Mouse (Mus musculus) embryonic facial prominence, embryonic 11.5 days (tissue): ENCODE measurements around the gene Ctxn1. TPM values are rescaled to one million over a fixed set of nuclear protein-coding genes. Genes with fewer than 3 reads are reported as not detected.

Experiments
- ATAC-seq: fragments of 200-750 bp; cut with Nextera tagmentation; replicated peaks from 2 replicates; pipeline ENCODE4 v1.8.0; 2017; ENCODE audit warnings: low read depth; ENCODE audit not compliant: insufficient number of reproducible peaks, low FRiP score, low TSS enrichment
- DNase-seq: peaks from one replicate; pipeline ENCODE4 v3.0.0-alpha.2; 2015; ENCODE audit warnings: low spot score
- H3K27ac ChIP-seq: fragments of 300-500 bp; sonication (generic); replicated peaks from 2 replicates; pipeline ENCODE4 v1.5.1; 2014; ENCODE audit warnings: mild to moderate bottlenecking, low read depth, low read length, control low read depth
- H3K27me3 ChIP-seq: fragments of 300-500 bp; sonication (generic); 2 replicates; pipeline ENCODE4 v1.6.1; 2014; ENCODE audit warnings: mild to moderate bottlenecking, low read length, moderate library complexity, mixed read lengths; ENCODE audit not compliant: control insufficient read depth, insufficient read depth
- H3K36me3 ChIP-seq: fragments of 300-500 bp; sonication (generic); replicated peaks from 2 replicates; pipeline ENCODE4 v1.6.1; 2014; ENCODE audit warnings: low read depth, mild to moderate bottlenecking, low read length, moderate library complexity, mixed read lengths; ENCODE audit not compliant: control insufficient read depth, insufficient read depth
- H3K4me1 ChIP-seq: fragments of 300-500 bp; sonication (generic); 2 replicates; pipeline ENCODE4 v1.6.1; 2014; ENCODE audit warnings: low read length, mixed read lengths; ENCODE audit not compliant: control insufficient read depth, insufficient read depth
- H3K4me2 ChIP-seq: fragments of 300-500 bp; sonication (generic); 2 replicates; pipeline ENCODE4 v1.6.1; 2014; ENCODE audit warnings: low read depth, mild to moderate bottlenecking, control low read depth, low read length, moderate library complexity
- H3K4me3 ChIP-seq: fragments of 300-500 bp; sonication (generic); 2 replicates; pipeline ENCODE4 v1.5.1; 2014; ENCODE audit warnings: low read depth, low read length, control low read depth
- H3K9ac ChIP-seq: fragments of 300-500 bp; sonication (generic); replicated peaks from 2 replicates; pipeline ENCODE4 v1.6.1; 2014; ENCODE audit warnings: mild to moderate bottlenecking, control low read depth, low read length
- H3K9me3 ChIP-seq: fragments of 300-500 bp; sonication (generic); replicated peaks from 2 replicates; pipeline ENCODE4 v1.6.1; 2016; ENCODE audit warnings: mild to moderate bottlenecking, low read length, inconsistent platforms, mixed read lengths; ENCODE audit not compliant: control insufficient read depth
- WGBS: fragments of 180-500 bp; shearing (Covaris S2); extraction: QIAGEN DNeasy Blood & Tissue Kit; methylation state at CpG from one replicate; pipeline ENCODE4 v1.1.7; 2014; 5-methylcytosine and 5-hydroxymethylcytosine counted together
- polyA plus RNA-seq: library from polyadenylated mRNA; unstranded; fragments of >200 nt; fragmentation: Nextera tagmentation; extraction: Ambion mirVana; gene quantifications from 2 replicates; pipeline ENCODE4 v1.2.1, GENCODE M21; 2014

Ctxn1 gene
- polyA plus RNA-seq, 1 experiment from 2014 or later: 75.3 TPM

GRCm38 (mm10) chr8:4267627-4268026 is 8.6 kb upstream of the Ctxn1 start:
- Histone ChIP-seq H3K4me2 (no peak overlapping the region), H3K9me3 (no peaks in the 10 kb centered on the region), H3K4me1 (no peaks in the 10 kb centered on the region), H3K4me3 (no peak overlapping the region), H3K27ac (no peak overlapping the region), H3K27me3 (no peaks in the 10 kb centered on the region), H3K36me3 (peaks cover 7% of the 10 kb centered on the region), H3K9ac (no peak overlapping the region)
- ATAC-seq (peak; percentile 73; the same call in 1 of the 2 replicates), DNase-seq (no peak)
- WGBS: 80% methylated on average over 15 of the region's 15 CpGs

DNA sequence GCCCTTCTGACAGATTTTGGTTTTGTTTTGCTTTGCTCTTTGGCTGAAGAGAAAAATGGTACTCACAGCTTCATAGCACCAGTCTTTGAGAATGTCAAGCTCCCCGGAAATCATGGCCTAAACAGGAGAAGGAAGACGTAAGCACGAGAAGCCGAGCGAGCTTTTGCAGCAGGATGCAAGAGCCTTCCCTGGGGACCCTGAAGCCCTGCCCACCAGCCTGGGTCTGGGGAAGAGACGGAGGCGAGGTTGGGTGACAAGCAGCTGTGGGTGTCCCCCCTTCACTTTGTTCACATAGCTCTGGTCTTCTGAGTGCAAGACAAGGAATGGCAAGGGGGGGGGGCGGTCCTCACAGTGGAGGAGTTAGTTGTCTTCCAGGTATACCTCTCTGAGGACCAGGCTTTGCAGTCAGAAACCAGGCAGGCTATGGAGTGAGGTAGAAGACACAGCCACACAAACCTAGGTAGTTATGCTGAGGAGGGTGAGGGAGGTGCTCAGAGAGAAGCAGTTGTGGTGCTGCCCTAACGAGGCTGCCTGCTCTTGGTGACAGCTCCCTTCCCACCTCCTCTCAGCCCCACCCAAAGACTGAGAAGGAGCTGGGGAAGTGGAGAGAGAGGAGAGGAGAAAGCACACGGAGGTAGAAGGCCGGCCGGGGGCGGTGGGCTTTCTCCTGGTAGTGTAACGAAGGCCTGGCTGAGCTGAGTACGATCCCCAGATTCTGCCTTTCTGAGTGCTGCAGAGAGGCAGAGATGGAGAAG is 6.3 kb upstream of the Ctxn1 start:
- Histone ChIP-seq H3K4me2 (no peak overlapping the region), H3K4me1 (no peaks in the 10 kb centered on the region), H3K27me3 (no peaks in the 10 kb centered on the region), H3K9ac (no peak overlapping the region), H3K9me3 (no peaks in the 10 kb centered on the region), H3K36me3 (peaks cover 7% of the 10 kb centered on the region), H3K27ac (no peak overlapping the region), H3K4me3 (no peak overlapping the region)
- 89% methylated on average over 15 of the region's 15 CpGs for WGBS
- no peak for ATAC-seq
- no peak for DNase-seq

GRCm38 (mm10) chr8:4263105-4263791 is 4.2 kb upstream of the Ctxn1 start:
- Histone ChIP-seq H3K27me3 (no peaks in the 10 kb centered on the region), H3K4me1 (no peaks in the 10 kb centered on the region), H3K36me3 (peaks cover 7% of the 10 kb centered on the region), H3K9ac (no peak overlapping the region), H3K4me2 (no peak overlapping the region), H3K9me3 (no peaks in the 10 kb centered on the region), H3K27ac (no peak overlapping the region), H3K4me3 (no peak overlapping the region)
- DNase-seq: no peak
- no peak for ATAC-seq
- 87% methylated on average over 8 of the region's 8 CpGs for WGBS

GRCm38 (mm10) chr8:4259805-4260170 is 714 bp upstream of the Ctxn1 start:
- DNase-seq (no peak), ATAC-seq (no peak)
- H3K27ac ChIP-seq: no peak overlapping the region
- no peaks in the 10 kb centered on the region for H3K4me1 ChIP-seq
- H3K27me3 ChIP-seq: no peaks in the 10 kb centered on the region
- no peak overlapping the region for H3K9ac ChIP-seq
- H3K4me2 ChIP-seq: no peak overlapping the region
- WGBS: 76% methylated on average over 4 of the region's 4 CpGs
- no peak overlapping the region for H3K4me3 ChIP-seq
- no peaks in the 10 kb centered on the region for H3K9me3 ChIP-seq
- peaks cover 6% of the 10 kb centered on the region for H3K36me3 ChIP-seq

- peak overlapping the region; percentile 88 for H3K4me3 ChIP-seq
- H3K9me3 ChIP-seq: no peaks in the 10 kb centered on the region
- no peaks in the 10 kb centered on the region for H3K4me1 ChIP-seq
- peak overlapping the region; percentile 94 for H3K9ac ChIP-seq
- DNase-seq (peak; percentile 78), ATAC-seq (peak; percentile 77)
- H3K27me3 ChIP-seq: no peaks in the 10 kb centered on the region
- peaks cover 6% of the 10 kb centered on the region for H3K36me3 ChIP-seq
- WGBS: under 1% methylated on average over 32 of the region's 32 CpGs
- peak overlapping the region; percentile 74 for H3K4me2 ChIP-seq
- peak overlapping the region; percentile 88 for H3K27ac ChIP-seq
Observed at GRCm38 (mm10) chr8:4258678-4259077, 396 bp downstream of the Ctxn1 start.

- ATAC-seq (peak; percentile 58), DNase-seq (peak; percentile 88)
- Histone ChIP-seq H3K4me1 (no peaks in the 10 kb centered on the region), H3K27ac (peak overlapping the region; percentile 88), H3K36me3 (peaks cover 6% of the 10 kb centered on the region), H3K9ac (peak overlapping the region; percentile 94), H3K27me3 (no peaks in the 10 kb centered on the region), H3K4me2 (peak overlapping the region; percentile 74), H3K9me3 (no peaks in the 10 kb centered on the region), H3K4me3 (peak overlapping the region; percentile 88)
- WGBS: 3% methylated on average over 35 of the region's 35 CpGs
Observed at GRCm38 (mm10) chr8:4258233-4258632, 841 bp downstream of the Ctxn1 start.

DNA sequence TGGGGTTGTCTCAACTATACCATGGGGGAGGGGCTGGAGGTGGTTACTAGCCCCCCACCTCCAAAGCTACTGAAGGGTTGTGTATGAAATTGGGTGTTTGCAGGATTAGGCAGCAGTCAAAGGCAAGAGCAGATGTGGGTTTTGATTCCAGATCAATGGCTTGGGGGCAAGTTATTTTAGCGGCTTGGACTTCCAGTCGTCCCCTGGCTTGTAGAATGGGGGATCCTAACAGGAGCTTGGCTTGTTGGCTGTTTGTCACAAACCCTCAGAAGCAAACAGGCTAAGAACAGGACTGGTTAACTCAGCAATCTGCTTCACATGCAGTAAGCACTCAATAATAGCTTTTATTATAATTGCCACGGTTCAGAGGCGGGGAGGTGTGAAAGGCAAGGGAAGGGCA is 1.7 kb downstream of the Ctxn1 start:
- ATAC-seq (no peak), DNase-seq (no peak)
- H3K27ac ChIP-seq: no peak overlapping the region
- H3K9ac ChIP-seq: no peak overlapping the region
- WGBS: 80% methylated on average over 4 of the region's 4 CpGs
- H3K36me3 ChIP-seq: peaks cover 6% of the 10 kb centered on the region
- H3K9me3 ChIP-seq: no peaks in the 10 kb centered on the region
- H3K27me3 ChIP-seq: no peaks in the 10 kb centered on the region
- H3K4me1 ChIP-seq: no peaks in the 10 kb centered on the region
- peak overlapping the region; percentile 88; the same call in 1 of the 2 replicates for H3K4me3 ChIP-seq
- H3K4me2 ChIP-seq: peak overlapping the region; percentile 74

- no peak overlapping the region for H3K4me3 ChIP-seq
Observed at GRCm38 (mm10) chr8:4256911-4257310, 2.2 kb downstream of the Ctxn1 start.

More at GRCm38 (mm10) chr8:4256911-4257310, 2.2 kb downstream of the Ctxn1 start:
- Histone ChIP-seq H3K9me3 (no peaks in the 10 kb centered on the region), H3K4me1 (no peaks in the 10 kb centered on the region), H3K4me2 (no peak overlapping the region), H3K36me3 (peaks cover 6% of the 10 kb centered on the region), H3K27ac (no peak overlapping the region), H3K9ac (no peak overlapping the region), H3K27me3 (no peaks in the 10 kb centered on the region)
- ATAC-seq (no peak), DNase-seq (no peak)
- WGBS: 79% methylated on average over 4 of the region's 4 CpGs
